17 mouse cellular contexts compared by ENCODE assay signal in genomic region chr1:172390769-172391168, GRCm38 (mm10). TPM values are rescaled to one million over a fixed set of nuclear protein-coding genes. Genes with fewer than 3 reads are reported as not detected.
A peak's percentile ranks its signal among the peaks of the same experiment; 100 is the strongest.
DNase-seq lines count a peak whose midpoint lies in the region; ATAC-seq and TF ChIP-seq lines count a peak whose summit lies in the region.
"Had no signal": no experiment of that assay in that cellular context is flagged by ENCODE, and none has a peak within 500 bp of the region (broad histone marks: within the 10 kb centered on the region; RNA-seq: fewer than 3 reads in every experiment).

No protein-coding gene starts in this region.

- TF ChIP-seq CTCF in liver, postnatal 0 days (IDR thresholded peaks at IDR 0.05; ENCODE audit: low read depth): no peak
- TF ChIP-seq CTCF in stomach, postnatal 0 days (IDR thresholded peaks at IDR 0.05; ENCODE audit: low read depth): no peak

- ATAC-seq in activated CD4-positive, CD25-positive, alpha-beta regulatory T cell, adult 4 months: peak; percentile 61
- ATAC-seq in liver, postnatal 0 days: 0 out of 2 replicates have a peak, but pooled peaks have one; percentile 23
- peak; percentile 94 for ATAC-seq in stomach, postnatal 0 days (ENCODE audit: low FRiP score, low TSS enrichment)

- no peak overlapping the region for H3K27ac ChIP-seq in liver, postnatal 0 days (ENCODE audit: low read depth)
- peak overlapping the region; percentile 53 for H3K27ac ChIP-seq in stomach, postnatal 0 days (replicated peaks)
- H3K27ac ChIP-seq: heart, embryonic 13.5 days; hindbrain, embryonic 14.5 days; liver, embryonic 15.5 days had no signal

- H3K27me3 ChIP-seq in liver, postnatal 0 days (ENCODE audit: insufficient read depth, low read length): no peaks in the 10 kb centered on the region
- H3K27me3 ChIP-seq in stomach, postnatal 0 days (ENCODE audit: control insufficient read depth, insufficient read depth, low read length): no peaks in the 10 kb centered on the region
- H3K27me3 ChIP-seq: liver, embryonic 15.5 days had no signal

- H3K4me2 ChIP-seq in liver, postnatal 0 days (ENCODE audit: low read depth, low read length): no peak overlapping the region
- no peak overlapping the region for H3K4me2 ChIP-seq in stomach, postnatal 0 days (replicated peaks; ENCODE audit: low read depth)
- H3K4me2 ChIP-seq: forebrain, embryonic 12.5 days; heart, embryonic 13.5 days; hindbrain, embryonic 14.5 days; liver, embryonic 15.5 days had no signal

- no peaks in the 10 kb centered on the region for H3K36me3 ChIP-seq in liver, postnatal 0 days (replicated peaks; ENCODE audit: insufficient read depth, low read length)
- H3K36me3 ChIP-seq in stomach, postnatal 0 days (ENCODE audit: control insufficient read depth, insufficient read depth, low read length): no peaks in the 10 kb centered on the region
- H3K36me3 ChIP-seq: forebrain, embryonic 12.5 days; heart, embryonic 13.5 days; liver, embryonic 15.5 days had no signal

- no peak overlapping the region for H3K4me3 ChIP-seq in liver, postnatal 0 days (ENCODE audit: low read depth, low read length)
- no peak overlapping the region for H3K4me3 ChIP-seq in stomach, postnatal 0 days (ENCODE audit: low read depth, low read length)
- H3K4me3 ChIP-seq: forebrain, embryonic 12.5 days; heart, embryonic 13.5 days; liver, embryonic 15.5 days; megakaryocyte, embryonic 14.5 days had no signal

- no peaks in the 10 kb centered on the region for H3K9me3 ChIP-seq in liver, postnatal 0 days (ENCODE audit: low read length)
- H3K9me3 ChIP-seq in stomach, postnatal 0 days (ENCODE audit: control insufficient read depth, low read length): no peaks in the 10 kb centered on the region
- H3K9me3 ChIP-seq: forebrain, embryonic 12.5 days; heart, embryonic 13.5 days; liver, embryonic 15.5 days; megakaryocyte, embryonic 14.5 days had no signal

- DNase-seq in lung, postnatal 36 days: peak; percentile 22
- no peak for DNase-seq in lung, postnatal 10 days
- no peak for DNase-seq in liver, postnatal 0 days
- peak; percentile 57 for DNase-seq in stomach, postnatal 0 days (ENCODE audit: low spot score)
- no peak for DNase-seq in adrenal gland, adult 8-10 months
- DNase-seq in left cerebral cortex, postnatal 14 days (ENCODE audit: low spot score in 2 of 2): no peak
- DNase-seq in spleen, adult 18-20 months: no peak
- DNase-seq: cerebellum, adult 8-10 months; gastrocnemius, postnatal 10 days; layer of hippocampus, adult 9-11 months; thymus, postnatal 14 days had no signal

- intact Hi-C loops in left cerebral cortex, postnatal 14 days (cut with DNase I): no loop called here

- H3K4me1 ChIP-seq in liver, postnatal 0 days (ENCODE audit: insufficient read depth): 0 out of 2 replicates have a peak, but pooled peaks cover 4% of the 10 kb centered on the region
- H3K4me1 ChIP-seq in stomach, postnatal 0 days (replicated peaks; ENCODE audit: control insufficient read depth, insufficient read depth): no peaks in the 10 kb centered on the region
- H3K4me1 ChIP-seq: liver, embryonic 15.5 days had no signal

- no peak for TF ChIP-seq EP300 in liver, postnatal 0 days (IDR thresholded peaks at IDR 0.05; ENCODE audit: low read depth)
- no peak for TF ChIP-seq EP300 in stomach, postnatal 0 days (optimal IDR thresholded peaks at IDR 0.05)

- H3K9ac ChIP-seq in liver, postnatal 0 days (replicated peaks): no peak overlapping the region
- H3K9ac ChIP-seq in stomach, postnatal 0 days (ENCODE audit: low read length): no peak overlapping the region
- H3K9ac ChIP-seq: forebrain, embryonic 12.5 days; heart, embryonic 13.5 days; hindbrain, embryonic 14.5 days; liver, embryonic 15.5 days had no signal

- 37% methylated on average over 1 of the region's 1 CpGs for WGBS in liver, postnatal 0 days (ENCODE audit: insufficient replicate concordance)
- WGBS in stomach, postnatal 0 days: 22% methylated on average over 1 of the region's 1 CpGs

RNA-seq across cellular contexts. Expression of gene Pigm, which starts 14.4 kb away (rescaled TPM):
- polyA plus RNA-seq in activated CD4-positive, CD25-positive, alpha-beta regulatory T cell, adult 4 months (2017; shearing (Covaris generic)): 1 to 10 TPM; 5.6 to 7.3 TPM
- polyA plus RNA-seq in liver, postnatal 0 days (2015; fragmentation: Nextera tagmentation; extraction: Ambion mirVana): 1.8 TPM in 2 replicates
- 3.6 and 3.8 TPM in 2 replicates for polyA plus RNA-seq in stomach, postnatal 0 days (2015; fragmentation: Nextera tagmentation; extraction: Ambion mirVana)
- 10 to 100 TPM; 11.1 to 13.2 (median 11.8) TPM for total RNA-seq in adrenal gland, adult 8-10 months (2022)
- total RNA-seq in left cerebral cortex, postnatal 14 days (2021): 10 to 100 TPM in 1 of 2 experiments, 1 to 10 TPM in 1; 9.8 to 10.5 TPM

RNA-seq across cellular contexts. Expression of gene Kcnj10, which starts 49.8 kb away (rescaled TPM):
- polyA plus RNA-seq in activated CD4-positive, CD25-positive, alpha-beta regulatory T cell, adult 4 months (2017; shearing (Covaris generic)): under 1 TPM in 1 of 2 experiments, not detected in 1; 0.15 TPM
- polyA plus RNA-seq in liver, postnatal 0 days (2015; fragmentation: Nextera tagmentation; extraction: Ambion mirVana): 0.17 and 0.19 TPM in 2 replicates
- polyA plus RNA-seq in stomach, postnatal 0 days (2015; fragmentation: Nextera tagmentation; extraction: Ambion mirVana): 0.17 and 0.25 TPM in 2 replicates
- total RNA-seq in adrenal gland, adult 8-10 months (2022): 1 to 10 TPM; 1.0 to 2.6 (median 1.7) TPM
- 10 to 100 TPM; 79.5 to 84.5 TPM for total RNA-seq in left cerebral cortex, postnatal 14 days (2021)
- polyA plus RNA-seq: heart, embryonic 13.5 days had no signal

Comparison
In these comparisons a context has a peak if more than half of its experiments do, and no peak if none do; other contexts are left out.
1. DNase-seq: peak in lung, postnatal 36 days (single experiment) and stomach, postnatal 0 days (single experiment); none in lung, postnatal 10 days (single experiment), liver, postnatal 0 days (single experiment), adrenal gland, adult 8-10 months (single experiment), left cerebral cortex, postnatal 14 days (0 of 2) and spleen, adult 18-20 months (0 of 2).
2. ATAC-seq: peak in every context shown above with its lines; median percentile 94 in stomach, postnatal 0 days; 61 in activated CD4-positive, CD25-positive, alpha-beta regulatory T cell, adult 4 months; 23 in liver, postnatal 0 days.